ENCODE assay signal across 20 mouse cellular contexts in the genomic region with DNA sequence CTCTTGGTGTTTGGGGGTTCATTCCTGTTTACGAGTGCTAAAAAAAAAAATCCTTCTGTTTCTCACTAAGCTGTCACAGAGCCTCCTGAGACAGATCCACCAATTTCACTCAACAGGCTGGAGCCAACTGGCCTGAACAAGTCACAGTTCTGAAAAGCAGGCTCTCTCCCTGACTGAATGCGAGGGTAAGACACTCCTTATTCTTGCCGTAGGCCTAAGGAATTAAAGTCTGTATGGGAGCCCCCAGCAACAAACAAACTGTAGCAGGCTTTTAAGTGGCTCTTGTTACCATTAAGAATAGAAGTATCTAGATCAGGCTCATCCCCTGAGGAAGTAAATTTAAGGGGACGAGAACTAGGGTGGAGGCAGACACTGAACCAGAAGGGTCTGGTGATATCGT. TPM values are rescaled to one million over a fixed set of nuclear protein-coding genes. Genes with fewer than 3 reads are reported as not detected.
DNase-seq lines count a peak whose midpoint lies in the region; ATAC-seq lines count a peak whose summit lies in the region.
"Had no signal": no experiment of that assay in that cellular context is flagged by ENCODE, and none has a peak within 500 bp of the region (broad histone marks: within the 10 kb centered on the region; RNA-seq: fewer than 3 reads in every experiment).

No protein-coding gene starts in this region.

- H3K27ac ChIP-seq in midbrain, embryonic 11.5 days (ENCODE audit: low read depth, low read length): no peak overlapping the region
- no peak overlapping the region for H3K27ac ChIP-seq in midbrain, embryonic 13.5 days
- no peak overlapping the region for H3K27ac ChIP-seq in hindbrain, embryonic 14.5 days

- H3K27me3 ChIP-seq in midbrain, embryonic 11.5 days (ENCODE audit: control insufficient read depth, insufficient read depth, low read length): no peaks in the 10 kb centered on the region
- H3K27me3 ChIP-seq in midbrain, embryonic 13.5 days: no peaks in the 10 kb centered on the region
- no peaks in the 10 kb centered on the region for H3K27me3 ChIP-seq in hindbrain, embryonic 14.5 days (ENCODE audit: control insufficient read depth, insufficient read depth, low read length)
- H3K27me3 ChIP-seq: CH12.LX, Patski had no signal

- no peak overlapping the region for H3K9ac ChIP-seq in midbrain, embryonic 11.5 days (ENCODE audit: low read length)
- H3K9ac ChIP-seq in midbrain, embryonic 13.5 days (replicated peaks): no peak overlapping the region
- H3K9ac ChIP-seq in hindbrain, embryonic 14.5 days: no peak overlapping the region

- H3K9me3 ChIP-seq in midbrain, embryonic 11.5 days (ENCODE audit: control insufficient read depth, low read length): no peaks in the 10 kb centered on the region
- H3K9me3 ChIP-seq in midbrain, embryonic 13.5 days: no peaks in the 10 kb centered on the region
- H3K9me3 ChIP-seq in hindbrain, embryonic 14.5 days (ENCODE audit: control insufficient read depth, low read length): no peaks in the 10 kb centered on the region

- no peaks in the 10 kb centered on the region for H3K36me3 ChIP-seq in midbrain, embryonic 11.5 days (ENCODE audit: control insufficient read depth, insufficient read depth, low read length)
- no peaks in the 10 kb centered on the region for H3K36me3 ChIP-seq in midbrain, embryonic 13.5 days
- no peaks in the 10 kb centered on the region for H3K36me3 ChIP-seq in hindbrain, embryonic 14.5 days (replicated peaks; ENCODE audit: control insufficient read depth, insufficient read depth)
- H3K36me3 ChIP-seq: G1E had no signal

- H3K4me1 ChIP-seq in midbrain, embryonic 11.5 days (ENCODE audit: control insufficient read depth, insufficient read depth, low read length): no peaks in the 10 kb centered on the region
- H3K4me1 ChIP-seq in midbrain, embryonic 13.5 days (replicated peaks): 0 out of 2 replicates have a peak, but pooled peaks cover 3% of the 10 kb centered on the region
- H3K4me1 ChIP-seq in hindbrain, embryonic 14.5 days (replicated peaks; ENCODE audit: control insufficient read depth, insufficient read depth, low read length): no peaks in the 10 kb centered on the region

- DNase-seq in midbrain, embryonic 11.5 days (ENCODE audit: low spot score, missing footprints): peak; percentile 60
- DNase-seq in ZHBTc4 (ENCODE audit: low read depth, low spot score): peak; percentile 53
- DNase-seq in hindbrain, embryonic 14.5 days (ENCODE audit: low spot score): no peak
- DNase-seq: adrenal gland, adult 2 months; adrenal gland, adult 8-10 months; adrenal gland, postnatal 10 days; adrenal gland, postnatal 14 days; adrenal gland, postnatal 25 days; adrenal gland, postnatal 36 days; B cell, adult 2 months; cerebellum, adult 11 months; cerebellum, adult 11-12 months; cerebellum, adult 18-20 months; cerebellum, adult 2 months had no signal

- H3K4me2 ChIP-seq in midbrain, embryonic 11.5 days: no peak overlapping the region
- H3K4me2 ChIP-seq in midbrain, embryonic 13.5 days (replicated peaks): no peak overlapping the region
- H3K4me2 ChIP-seq in hindbrain, embryonic 14.5 days (replicated peaks): no peak overlapping the region

- no peak for ATAC-seq in midbrain, embryonic 11.5 days (ENCODE audit: low FRiP score)
- ATAC-seq in midbrain, embryonic 13.5 days: no peak
- no peak for ATAC-seq in hindbrain, embryonic 14.5 days (ENCODE audit: low FRiP score)
- ATAC-seq: activated CD4-positive, CD25-positive, alpha-beta regulatory T cell, adult 4 months; CD4-positive, CD25-positive, alpha-beta regulatory T cell, adult 4 months; Patski had no signal

- H3K4me3 ChIP-seq in midbrain, embryonic 11.5 days (ENCODE audit: low read depth, low read length): no peak overlapping the region
- no peak overlapping the region for H3K4me3 ChIP-seq in midbrain, embryonic 13.5 days (replicated peaks)
- H3K4me3 ChIP-seq in hindbrain, embryonic 14.5 days (replicated peaks; ENCODE audit: low read length): no peak overlapping the region

- WGBS in midbrain, embryonic 11.5 days: 85% methylated on average over 5 of the region's 5 CpGs
- WGBS in midbrain, embryonic 13.5 days: 95% methylated on average over 5 of the region's 5 CpGs
- WGBS in hindbrain, embryonic 14.5 days: 97% methylated on average over 5 of the region's 5 CpGs

RNA-seq across cellular contexts. Expression of gene Slc38a4, which starts 7.5 kb away (rescaled TPM):
- polyA plus RNA-seq in midbrain, embryonic 11.5 days (2014; fragmentation: Nextera tagmentation; extraction: Ambion mirVana): 20.9 and 25.3 TPM in 2 replicates
- 3.9 and 4.0 TPM in 2 replicates for polyA plus RNA-seq in midbrain, embryonic 13.5 days (2015; fragmentation: Nextera tagmentation; extraction: Ambion mirVana)
- polyA plus RNA-seq in hindbrain, embryonic 14.5 days (2014; fragmentation: Nextera tagmentation; extraction: Ambion mirVana): 3.6 and 3.9 TPM in 2 replicates
- polyA plus RNA-seq: activated CD4-positive, CD25-positive, alpha-beta regulatory T cell, adult 4 months; CD4-positive, CD25-positive, alpha-beta regulatory T cell, adult 4 months; G1E had no signal
